Mouse (Mus musculus): ENCODE data around the gene Birc7. TPM values are rescaled to one million over a fixed set of nuclear protein-coding genes. Genes with fewer than 3 reads are reported as not detected.
A peak's percentile ranks its signal among the peaks of the same experiment; 100 is the strongest.

Gene Birc7
- total RNA-seq, 2 experiments from 2014 or later = not detected

- 0 out of 2 replicates have a peak, but pooled peaks have one; percentile 35 for ATAC-seq (replicated peaks; ENCODE audit: low FRiP score, low TSS enrichment, poor library complexity, severe bottlenecking)
Observed at GRCm38 (mm10) chr2:180902086-180902485, 26.7 kb upstream of the Birc7 start.

- no peak for ATAC-seq (replicated peaks; ENCODE audit: low FRiP score, low TSS enrichment, poor library complexity, severe bottlenecking)
Observed at GRCm38 (mm10) chr2:180904435-180905208, 24.2 kb upstream of the Birc7 start.

- ATAC-seq (replicated peaks; ENCODE audit: low FRiP score, low TSS enrichment, poor library complexity, severe bottlenecking) = no peak
Observed at GRCm38 (mm10) chr2:180905556-180906221, 23.1 kb upstream of the Birc7 start.

GRCm38 (mm10) chr2:180910928-180911327 lies 17.9 kb upstream of the Birc7 start:
- no peak for ATAC-seq (replicated peaks; ENCODE audit: low FRiP score, low TSS enrichment, poor library complexity, severe bottlenecking)

GRCm38 (mm10) chr2:180915886-180916433 lies 12.9 kb upstream of the Birc7 start:
- 0 out of 2 replicates have a peak, but pooled peaks have one; percentile 9 for ATAC-seq (replicated peaks; ENCODE audit: low FRiP score, low TSS enrichment, poor library complexity, severe bottlenecking)

- ATAC-seq (replicated peaks; ENCODE audit: low FRiP score, low TSS enrichment, poor library complexity, severe bottlenecking) = peak; percentile 7; the same call in 1 of the 2 replicates
Observed at GRCm38 (mm10) chr2:180919913-180920809, 8.7 kb upstream of the Birc7 start.

- ATAC-seq (replicated peaks; ENCODE audit: low FRiP score, low TSS enrichment, poor library complexity, severe bottlenecking) = peak; percentile 89
Observed at GRCm38 (mm10) chr2:180920810-180921400, 7.9 kb upstream of the Birc7 start, which contains the start of gene Ythdf1. Gene Ythdf1, minus strand, starts transcription at chr2:180920949.

GRCm38 (mm10) chr2:180922739-180923138 lies 6.1 kb upstream of the Birc7 start:
- ATAC-seq (replicated peaks; ENCODE audit: low FRiP score, low TSS enrichment, poor library complexity, severe bottlenecking) = no peak

GRCm38 (mm10) chr2:180925176-180925575 lies 3.6 kb upstream of the Birc7 start:
- ATAC-seq (replicated peaks; ENCODE audit: low FRiP score, low TSS enrichment, poor library complexity, severe bottlenecking) = peak; percentile 64

GRCm38 (mm10) chr2:180932418-180932817 lies 3.6 kb downstream of the Birc7 start:
- ATAC-seq (replicated peaks; ENCODE audit: low FRiP score, low TSS enrichment, poor library complexity, severe bottlenecking) = no peak

GRCm38 (mm10) chr2:180940187-180940586 lies 11.4 kb downstream of the Birc7 start:
- peak; percentile 83 for ATAC-seq (replicated peaks; ENCODE audit: low FRiP score, low TSS enrichment, poor library complexity, severe bottlenecking)

- no peak for ATAC-seq (replicated peaks; ENCODE audit: low FRiP score, low TSS enrichment, poor library complexity, severe bottlenecking)
Observed at GRCm38 (mm10) chr2:180941869-180942268, 13.0 kb downstream of the Birc7 start.

- ATAC-seq (replicated peaks; ENCODE audit: low FRiP score, low TSS enrichment, poor library complexity, severe bottlenecking) = no peak
Observed at GRCm38 (mm10) chr2:180949947-180950346, 21.1 kb downstream of the Birc7 start.

GRCm38 (mm10) chr2:180952731-180953171 lies 23.9 kb downstream of the Birc7 start:
- no peak for ATAC-seq (replicated peaks; ENCODE audit: low FRiP score, low TSS enrichment, poor library complexity, severe bottlenecking)

GRCm38 (mm10) chr2:180953638-180954037 lies 24.8 kb downstream of the Birc7 start:
- no peak for ATAC-seq (replicated peaks; ENCODE audit: low FRiP score, low TSS enrichment, poor library complexity, severe bottlenecking)

- ATAC-seq (replicated peaks; ENCODE audit: low FRiP score, low TSS enrichment, poor library complexity, severe bottlenecking) = 0 out of 2 replicates have a peak, but pooled peaks have one; percentile 17
Observed at GRCm38 (mm10) chr2:180954061-180955047, 25.5 kb downstream of the Birc7 start, which contains the start of gene Nkain4. Gene Nkain4, minus strand, starts transcription at chr2:180954699.

GRCm38 (mm10) chr2:180959605-180960004 lies 30.8 kb downstream of the Birc7 start:
- no peak for ATAC-seq (replicated peaks; ENCODE audit: low FRiP score, low TSS enrichment, poor library complexity, severe bottlenecking)

GRCm38 (mm10) chr2:180960187-180960586 lies 31.4 kb downstream of the Birc7 start:
- ATAC-seq (replicated peaks; ENCODE audit: low FRiP score, low TSS enrichment, poor library complexity, severe bottlenecking) = no peak
